Mouse (Mus musculus) megakaryocyte, embryonic 14.5 days (primary cell): ENCODE data around the gene Cdc27. TPM values are rescaled to one million over a fixed set of nuclear protein-coding genes. Genes with fewer than 3 reads are reported as not detected.
A peak's percentile ranks its signal among the peaks of the same experiment; 100 is the strongest.

Experiments
- H3K27me3 ChIP-seq: replicated peaks from 2 replicates; pipeline ENCODE3; 2012; ENCODE audit warnings: inconsistent platforms
- H3K36me3 ChIP-seq: replicated peaks from 2 replicates; pipeline ENCODE3; 2012; ENCODE audit warnings: low read length, inconsistent platforms, mixed read lengths
- H3K4me1 ChIP-seq: 2 replicates; pipeline ENCODE4 v1.6.1; 2012; ENCODE audit warnings: inconsistent platforms
- H3K4me3 ChIP-seq: replicated peaks from 2 replicates; pipeline ENCODE3; 2012; ENCODE audit warnings: moderate library complexity, mild to moderate bottlenecking, inconsistent platforms
- H3K9me3 ChIP-seq: 2 replicates; pipeline ENCODE4 v1.6.1; 2012; ENCODE audit warnings: inconsistent platforms
- FLI1 ChIP-seq: IDR thresholded peaks from 2 replicates; pipeline ENCODE4 v1.6.1; 2012; ENCODE audit warnings: low read length, inconsistent platforms, mixed read lengths
- GATA1 ChIP-seq: IDR thresholded peaks from 3 replicates; pipeline ENCODE4 v1.6.1; 2012; ENCODE audit warnings: mixed read lengths, low read length, inconsistent platforms, borderline replicate concordance
- polyA plus RNA-seq: library from polyadenylated mRNA; stranded (reverse); fragments of >175 nt; gene quantifications from 2 replicates; pipeline ENCODE4 v1.2.3, GENCODE M21; 2012; ENCODE audit warnings: low replicate concordance; ENCODE audit not compliant: insufficient read depth

Gene Cdc27
- polyA plus RNA-seq = 2.5 TPM in 1 of 2 replicates, not detected in the other

DNA sequence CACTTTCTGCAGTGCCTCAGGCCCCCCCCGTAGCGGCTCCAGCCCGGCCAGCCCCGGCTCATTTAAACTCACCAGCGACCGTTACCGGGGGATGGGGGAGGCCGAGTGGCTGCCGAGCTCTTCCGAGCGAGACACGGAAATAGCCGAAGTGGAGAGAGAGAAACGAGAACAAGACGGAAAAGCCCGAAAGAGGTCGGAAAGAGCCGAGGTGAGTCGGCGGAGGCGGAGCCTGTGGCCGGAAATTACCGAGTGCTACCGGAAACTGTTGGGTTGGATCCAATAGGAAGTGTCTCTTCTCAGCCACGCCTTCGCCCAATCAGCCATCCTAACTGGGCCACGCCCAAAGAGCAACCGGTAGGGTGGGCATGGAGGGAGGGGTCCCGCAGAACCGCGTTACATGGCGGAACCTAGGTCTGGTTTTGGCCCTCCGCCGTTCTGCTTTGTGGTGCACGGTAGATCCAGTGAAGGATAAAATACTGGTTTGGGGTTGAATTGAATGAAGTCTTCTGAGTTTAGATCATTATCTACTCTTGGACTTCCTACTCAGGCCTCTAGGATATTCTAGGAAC is at the start of gene Cdc27, which contains the start of gene Myl4:
Cdc27 (minus strand) TSS at position 215 of the 569 bp plus-strand sequence.
Myl4 (plus strand) TSS at position 258 of the 569 bp plus-strand sequence.
- Histone ChIP-seq H3K27me3 (no peaks in the 10 kb centered on the region), H3K9me3 (no peaks in the 10 kb centered on the region), H3K36me3 (peaks cover 20% of the 10 kb centered on the region), H3K4me1 (peaks cover 48% of the 10 kb centered on the region), H3K4me3 (peak within 1 kb of the TSS; percentile 98)
- TF ChIP-seq FLI1 (peak; percentile 35; the same call in 1 of the 2 replicates), GATA1 (no peak)

DNA sequence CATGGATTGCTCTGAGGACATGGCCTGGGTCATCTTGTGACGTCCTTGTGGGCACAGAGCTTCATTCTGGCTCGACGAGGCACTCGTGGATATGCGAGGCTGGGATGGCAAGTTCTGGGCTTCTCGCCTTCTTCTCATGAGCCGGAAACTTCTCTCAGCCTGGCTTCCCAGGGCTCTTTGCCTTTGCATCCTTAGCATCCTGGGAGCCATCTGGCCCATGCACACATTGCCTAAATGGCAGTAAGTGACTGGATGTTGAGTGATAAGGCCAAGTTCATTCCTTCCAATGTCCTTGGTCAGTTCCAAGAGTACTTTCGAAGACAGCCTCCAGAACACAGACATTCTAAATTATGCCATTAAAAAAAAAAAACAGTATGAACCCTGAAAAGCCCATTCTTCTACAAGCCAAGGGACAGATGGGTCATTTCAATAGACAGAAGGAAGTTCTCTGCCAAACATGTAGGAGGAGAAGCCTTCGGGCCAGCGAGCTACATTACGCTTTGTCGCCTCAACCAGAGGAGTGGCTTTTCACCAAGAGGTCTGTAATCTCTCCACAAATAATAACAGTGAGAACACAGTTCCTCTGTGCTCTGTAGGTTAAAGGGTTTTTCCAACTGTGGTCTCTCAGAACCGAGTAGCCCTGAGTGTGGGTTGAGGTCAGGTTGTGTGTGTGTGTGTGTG is 49.0 kb upstream of the Cdc27 start:
- TF ChIP-seq GATA1 (no peak; the same call in 2 of the 3 replicates), FLI1 (no peak)
- H3K9me3 ChIP-seq = no peaks in the 10 kb centered on the region
- H3K4me1 ChIP-seq = peaks cover 89% of the 10 kb centered on the region
- H3K4me3 ChIP-seq = peak overlapping the region; percentile 76
- H3K36me3 ChIP-seq = no peaks in the 10 kb centered on the region
- no peaks in the 10 kb centered on the region for H3K27me3 ChIP-seq

DNA sequence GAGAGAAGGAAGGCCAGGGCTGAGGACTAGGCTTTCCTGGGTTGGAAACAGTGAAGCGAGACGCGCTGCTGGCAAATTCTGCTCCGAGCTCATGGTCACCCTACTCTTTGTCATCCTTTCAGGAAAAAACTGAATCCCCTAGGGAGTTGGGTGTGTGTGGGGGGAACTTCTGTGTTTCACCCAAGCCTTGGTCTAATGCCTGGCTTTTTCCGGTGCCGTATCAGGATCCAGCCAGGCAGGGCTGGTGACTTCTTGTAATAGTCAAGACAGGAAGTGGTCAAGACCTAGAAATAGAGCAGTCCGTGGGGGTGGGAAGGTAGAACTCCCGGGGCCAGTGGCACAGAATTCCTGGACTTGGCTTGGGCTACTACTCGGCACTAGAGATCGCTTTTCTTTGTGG is 45.9 kb upstream of the Cdc27 start:
- Histone ChIP-seq H3K4me3 (peak overlapping the region; percentile 84), H3K27me3 (no peaks in the 10 kb centered on the region), H3K36me3 (no peaks in the 10 kb centered on the region), H3K4me1 (peaks cover 99% of the 10 kb centered on the region), H3K9me3 (no peaks in the 10 kb centered on the region)
- no peak for TF ChIP-seq GATA1
- TF ChIP-seq FLI1 = peak; percentile 82

- TF ChIP-seq GATA1 (peak; percentile 21; the same call in 1 of the 3 replicates), FLI1 (no peak)
- peaks cover 4% of the 10 kb centered on the region for H3K9me3 ChIP-seq
- peak overlapping the region; percentile 35 for H3K4me3 ChIP-seq
- H3K36me3 ChIP-seq = peaks cover 5% of the 10 kb centered on the region
- peaks cover 87% of the 10 kb centered on the region for H3K4me1 ChIP-seq
- H3K27me3 ChIP-seq = no peaks in the 10 kb centered on the region
Measured at GRCm38 (mm10) chr11:104592066-104592835, 41.8 kb upstream of the Cdc27 start.

- Histone ChIP-seq H3K9me3 (peaks cover 14% of the 10 kb centered on the region), H3K36me3 (peaks cover 8% of the 10 kb centered on the region), H3K27me3 (peaks cover 6% of the 10 kb centered on the region), H3K4me1 (peaks cover 75% of the 10 kb centered on the region), H3K4me3 (peak overlapping the region; percentile 79)
- TF ChIP-seq GATA1 (no peak), FLI1 (no peak)
Measured at GRCm38 (mm10) chr11:104590148-104590547, 39.7 kb upstream of the Cdc27 start.

DNA sequence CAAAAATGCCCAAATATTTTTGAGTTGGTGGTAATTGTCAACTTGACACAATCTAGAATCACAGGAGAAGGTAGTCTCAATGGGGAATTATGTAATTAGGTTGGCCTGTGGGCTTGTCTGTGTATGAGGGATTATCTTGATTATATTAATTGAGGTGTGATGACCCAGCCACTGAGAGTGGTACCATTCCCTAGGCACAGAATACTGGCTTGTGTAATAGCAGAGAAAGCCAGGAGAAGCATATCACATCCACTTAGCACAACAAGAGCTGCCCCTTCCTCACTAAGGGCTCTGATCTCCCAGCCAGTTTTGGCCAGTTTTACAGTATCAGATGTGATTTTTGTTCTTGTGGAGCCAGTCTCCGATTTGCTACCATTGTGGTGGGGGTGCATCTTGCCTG is 39.1 kb upstream of the Cdc27 start:
- H3K4me3 ChIP-seq = no peak overlapping the region
- H3K27me3 ChIP-seq = peaks cover 10% of the 10 kb centered on the region
- no peak for TF ChIP-seq GATA1
- TF ChIP-seq FLI1 = no peak
- H3K9me3 ChIP-seq = peaks cover 14% of the 10 kb centered on the region
- H3K36me3 ChIP-seq = peaks cover 8% of the 10 kb centered on the region
- peaks cover 72% of the 10 kb centered on the region for H3K4me1 ChIP-seq

DNA sequence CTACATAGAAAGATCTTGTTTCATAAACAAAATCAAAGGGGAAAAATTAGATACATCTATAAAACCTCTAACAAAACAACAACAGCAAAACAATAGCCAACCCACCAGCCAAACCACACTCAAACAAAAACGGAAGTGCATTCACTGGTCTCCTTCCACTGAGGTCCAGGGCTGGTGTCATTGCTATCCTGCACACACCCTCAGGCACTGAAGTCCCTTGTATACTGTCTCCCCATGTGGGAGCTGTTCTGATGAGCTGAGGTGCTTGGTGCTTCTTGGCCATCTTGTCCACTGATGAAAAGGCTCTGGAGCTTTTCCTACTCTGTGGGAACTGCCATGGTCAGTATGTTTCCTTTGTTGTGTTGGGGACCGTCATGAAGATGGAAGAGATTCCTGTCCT is 38.1 kb upstream of the Cdc27 start:
- Histone ChIP-seq H3K27me3 (peaks cover 21% of the 10 kb centered on the region), H3K4me1 (peaks cover 67% of the 10 kb centered on the region), H3K36me3 (peaks cover 8% of the 10 kb centered on the region), H3K9me3 (peaks cover 14% of the 10 kb centered on the region), H3K4me3 (no peak overlapping the region)
- no peak for TF ChIP-seq GATA1

DNA sequence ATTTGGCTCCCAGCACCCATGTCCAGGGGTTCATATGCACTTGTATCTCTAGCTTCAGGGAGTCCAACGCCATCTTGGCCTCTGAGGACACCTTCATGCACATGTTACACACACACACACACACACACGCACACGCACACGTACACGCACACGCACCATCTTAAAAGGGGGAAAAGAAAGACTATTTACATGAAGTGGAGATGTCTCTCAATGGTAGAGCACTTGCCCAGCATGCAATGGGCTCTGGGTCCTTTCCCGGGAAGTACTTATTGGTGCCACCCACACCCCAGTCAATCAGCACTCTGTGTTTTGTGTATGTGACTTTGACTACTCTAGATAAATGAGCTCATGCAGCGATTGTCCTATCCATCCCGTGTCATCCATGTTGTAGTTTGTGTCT is 37.5 kb upstream of the Cdc27 start:
- TF ChIP-seq GATA1 = no peak
- Histone ChIP-seq H3K27me3 (peaks cover 27% of the 10 kb centered on the region), H3K4me3 (no peak overlapping the region), H3K4me1 (peaks cover 67% of the 10 kb centered on the region), H3K9me3 (peaks cover 14% of the 10 kb centered on the region), H3K36me3 (peaks cover 8% of the 10 kb centered on the region)

- peaks cover 8% of the 10 kb centered on the region for H3K36me3 ChIP-seq
- H3K27me3 ChIP-seq = peaks cover 38% of the 10 kb centered on the region
- no peak overlapping the region for H3K4me3 ChIP-seq
- peaks cover 14% of the 10 kb centered on the region for H3K9me3 ChIP-seq
- H3K4me1 ChIP-seq = peaks cover 67% of the 10 kb centered on the region
- TF ChIP-seq FLI1 (no peak), GATA1 (no peak)
Measured at GRCm38 (mm10) chr11:104585495-104585894, 35.1 kb upstream of the Cdc27 start.
